Comparison of ENCODE assay signal across 9 mouse cellular contexts in the genomic region with DNA sequence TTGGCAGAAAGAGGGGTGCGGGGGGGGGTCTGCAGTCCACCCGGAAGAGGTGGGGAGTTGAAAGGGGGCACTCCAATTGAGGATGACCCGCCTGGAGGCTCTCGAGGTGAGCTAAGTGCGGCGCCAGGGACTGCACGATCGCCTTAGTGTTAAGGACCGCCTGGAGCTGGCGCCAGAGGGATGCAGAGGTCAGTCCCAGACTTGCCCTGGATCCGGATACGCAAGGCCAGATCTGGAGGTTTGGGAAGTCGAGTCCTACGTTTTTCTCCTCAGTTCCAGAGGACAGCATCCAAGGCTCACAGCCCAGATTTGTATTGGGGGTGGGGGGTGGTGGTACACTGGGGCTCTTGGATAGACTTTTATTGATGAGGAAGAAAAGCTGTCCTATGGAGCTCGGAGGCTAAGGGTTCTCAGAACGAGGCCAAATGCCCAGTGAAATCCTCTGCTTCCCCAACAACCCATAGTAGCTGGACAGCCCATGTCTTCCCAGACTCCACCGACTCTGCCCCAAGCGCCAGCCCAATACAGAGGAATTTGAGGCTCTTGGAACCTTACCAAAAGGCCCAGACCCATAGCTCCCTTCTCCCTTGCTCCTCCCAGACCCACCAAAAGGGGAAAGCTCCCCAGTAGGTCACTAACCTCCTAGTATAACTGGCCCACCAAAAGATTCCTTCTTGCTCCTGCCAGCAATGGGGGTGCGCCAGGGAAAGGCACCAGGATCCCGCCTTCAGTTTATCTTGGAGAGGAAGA. TPM values are rescaled to one million over a fixed set of nuclear protein-coding genes. Genes with fewer than 3 reads are reported as not detected.
DNase-seq lines count a peak whose midpoint lies in the region; ATAC-seq lines count a peak whose summit lies in the region.
"Had no signal": no experiment of that assay in that cellular context is flagged by ENCODE, and none has a peak within 500 bp of the region (broad histone marks: within the 10 kb centered on the region; RNA-seq: fewer than 3 reads in every experiment).

No protein-coding gene starts in this region.

- 0 out of 2 replicates have a peak overlapping the region, but pooled peaks have one; percentile 16 for H3K4me2 ChIP-seq in embryonic facial prominence, embryonic 11.5 days (ENCODE audit: low read depth, low read length)
- H3K4me2 ChIP-seq in intestine, embryonic 14.5 days (ENCODE audit: low read length) = peak overlapping the region; percentile 22; the same call in 1 of the 2 replicates
- peak overlapping the region; percentile 53 for H3K4me2 ChIP-seq in neural tube, embryonic 14.5 days (ENCODE audit: low read depth, low read length)

- no peaks in the 10 kb centered on the region for H3K9me3 ChIP-seq in embryonic facial prominence, embryonic 11.5 days (replicated peaks; ENCODE audit: control insufficient read depth, low read length)
- no peaks in the 10 kb centered on the region for H3K9me3 ChIP-seq in intestine, embryonic 14.5 days (ENCODE audit: control insufficient read depth, low read length)
- H3K9me3 ChIP-seq in neural tube, embryonic 14.5 days (ENCODE audit: control insufficient read depth, low read length) = no peaks in the 10 kb centered on the region

- 0 out of 2 replicates have a peak, but pooled peaks have one; percentile 57 for ATAC-seq in embryonic facial prominence, embryonic 11.5 days (replicated peaks; ENCODE audit: insufficient number of reproducible peaks, low FRiP score, low TSS enrichment, low read depth)
- no peak for ATAC-seq in intestine, embryonic 14.5 days (replicated peaks; ENCODE audit: low FRiP score, low TSS enrichment, low read depth)
- ATAC-seq in neural tube, embryonic 14.5 days (ENCODE audit: low read depth) = peak; percentile 21
- ATAC-seq in megakaryocyte progenitor cell, adult 5-6 weeks (replicated peaks; ENCODE audit: poor library complexity) = no peak
- ATAC-seq: Patski had no signal

- no peak overlapping the region for H3K4me3 ChIP-seq in embryonic facial prominence, embryonic 11.5 days (ENCODE audit: low read depth, low read length)
- H3K4me3 ChIP-seq in intestine, embryonic 14.5 days (ENCODE audit: low read depth, low read length) = 0 out of 2 replicates have a peak overlapping the region, but pooled peaks have one; percentile 1
- peak overlapping the region; percentile 24 for H3K4me3 ChIP-seq in neural tube, embryonic 14.5 days (ENCODE audit: low read depth, low read length)

- peak; percentile 35 for DNase-seq in kidney, postnatal 10 days
- no peak for DNase-seq in kidney, adult 8-10 months
- DNase-seq in embryonic facial prominence, embryonic 11.5 days (ENCODE audit: low spot score) = peak; percentile 37
- DNase-seq in intestine, embryonic 14.5 days (ENCODE audit: low spot score) = peak; percentile 60
- no peak for DNase-seq in gastrocnemius, adult 8-10 months (ENCODE audit: low spot score in 2 of 2)
- no peak for DNase-seq in urinary bladder, postnatal 36 days (ENCODE audit: low spot score in 2 of 2)

- H3K27me3 ChIP-seq in embryonic facial prominence, embryonic 11.5 days (ENCODE audit: control insufficient read depth, insufficient read depth, low read length) = peaks cover 57% of the 10 kb centered on the region
- peaks cover 99% of the 10 kb centered on the region for H3K27me3 ChIP-seq in intestine, embryonic 14.5 days (replicated peaks; ENCODE audit: control insufficient read depth, insufficient read depth, low read length)
- peaks cover 28% of the 10 kb centered on the region for H3K27me3 ChIP-seq in neural tube, embryonic 14.5 days (ENCODE audit: control insufficient read depth, insufficient read depth, low read length)

- no peak overlapping the region for H3K27ac ChIP-seq in embryonic facial prominence, embryonic 11.5 days (replicated peaks; ENCODE audit: low read depth, low read length)
- H3K27ac ChIP-seq in intestine, embryonic 14.5 days (ENCODE audit: low read depth) = no peak overlapping the region
- H3K27ac ChIP-seq in neural tube, embryonic 14.5 days (ENCODE audit: low read depth, low read length) = peak overlapping the region; percentile 89

- H3K36me3 ChIP-seq in embryonic facial prominence, embryonic 11.5 days (replicated peaks; ENCODE audit: control insufficient read depth, insufficient read depth, low read depth, low read length) = no peaks in the 10 kb centered on the region
- H3K36me3 ChIP-seq in intestine, embryonic 14.5 days (ENCODE audit: control insufficient read depth, insufficient read depth, low read length) = no peaks in the 10 kb centered on the region
- H3K36me3 ChIP-seq in neural tube, embryonic 14.5 days (ENCODE audit: control insufficient read depth, insufficient read depth, low read length) = no peaks in the 10 kb centered on the region

- 1% methylated on average over 20 of the region's 20 CpGs for WGBS in embryonic facial prominence, embryonic 11.5 days
- WGBS in intestine, embryonic 14.5 days = 3% methylated on average over 20 of the region's 20 CpGs
- 3% methylated on average over 20 of the region's 20 CpGs for WGBS in neural tube, embryonic 14.5 days

- H3K9ac ChIP-seq in embryonic facial prominence, embryonic 11.5 days (replicated peaks; ENCODE audit: low read length) = no peak overlapping the region
- H3K9ac ChIP-seq in intestine, embryonic 14.5 days (ENCODE audit: low read length) = no peak overlapping the region
- peak overlapping the region; percentile 44 for H3K9ac ChIP-seq in neural tube, embryonic 14.5 days (replicated peaks; ENCODE audit: low read depth, low read length)

- H3K4me1 ChIP-seq in embryonic facial prominence, embryonic 11.5 days (ENCODE audit: control insufficient read depth, insufficient read depth, low read length) = peaks cover 4% of the 10 kb centered on the region
- H3K4me1 ChIP-seq in intestine, embryonic 14.5 days (replicated peaks; ENCODE audit: control insufficient read depth, insufficient read depth, low read length) = no peaks in the 10 kb centered on the region
- peaks cover 19% of the 10 kb centered on the region for H3K4me1 ChIP-seq in neural tube, embryonic 14.5 days (ENCODE audit: control insufficient read depth, insufficient read depth, low read length)

RNA-seq across cellular contexts. Expression of gene Kiz, which starts 20.2 kb away (rescaled TPM):
- polyA plus RNA-seq in embryonic facial prominence, embryonic 11.5 days (2014; fragmentation: Nextera tagmentation; extraction: Ambion mirVana) = 32.5 and 37.4 TPM in 2 replicates
- polyA plus RNA-seq in intestine, embryonic 14.5 days (2014; fragmentation: Nextera tagmentation; extraction: Ambion mirVana) = 26.9 and 30.0 TPM in 2 replicates
- polyA plus RNA-seq in neural tube, embryonic 14.5 days (2014; fragmentation: Nextera tagmentation; extraction: Ambion mirVana) = 28.7 and 31.3 TPM in 2 replicates
- total RNA-seq in gastrocnemius, adult 8-10 months (2022) = 10 to 100 TPM; 46.2 to 61.5 (median 53.7) TPM
- total RNA-seq in megakaryocyte progenitor cell, adult 5-6 weeks (2015) = 22.6 and 35.2 TPM in 2 replicates
- 21.2 and 34.6 TPM in 2 replicates for total RNA-seq in megakaryocyte progenitor cell, adult 5-6 weeks (2017)

Comparison
In these comparisons a context has a peak if more than half of its experiments do, and no peak if none do; other contexts are left out.
1. DNase-seq: peak in kidney, postnatal 10 days (single experiment), embryonic facial prominence, embryonic 11.5 days (single experiment) and intestine, embryonic 14.5 days (single experiment); none in kidney, adult 8-10 months (0 of 2), gastrocnemius, adult 8-10 months (0 of 2) and urinary bladder, postnatal 36 days (0 of 2).
2. ATAC-seq: peak in embryonic facial prominence, embryonic 11.5 days (single experiment) and neural tube, embryonic 14.5 days (single experiment); none in intestine, embryonic 14.5 days (single experiment) and megakaryocyte progenitor cell, adult 5-6 weeks (single experiment).
3. Peak in every context shown above with its lines, with median percentiles within 50 percentile points of each other: H3K4me2 ChIP-seq.